Mouse (Mus musculus) megakaryocyte, embryonic 14.5 days (primary cell): ENCODE data around the gene Cald1.

ENCODE experiments used
- FLI1 ChIP-seq: IDR thresholded peaks from 2 replicates; pipeline ENCODE4 v1.6.1; 2012; ENCODE audit warnings: low read length, inconsistent platforms, mixed read lengths
- GATA1 ChIP-seq: IDR thresholded peaks from 3 replicates; pipeline ENCODE4 v1.6.1; 2012; ENCODE audit warnings: mixed read lengths, low read length, inconsistent platforms, borderline replicate concordance

DNA sequence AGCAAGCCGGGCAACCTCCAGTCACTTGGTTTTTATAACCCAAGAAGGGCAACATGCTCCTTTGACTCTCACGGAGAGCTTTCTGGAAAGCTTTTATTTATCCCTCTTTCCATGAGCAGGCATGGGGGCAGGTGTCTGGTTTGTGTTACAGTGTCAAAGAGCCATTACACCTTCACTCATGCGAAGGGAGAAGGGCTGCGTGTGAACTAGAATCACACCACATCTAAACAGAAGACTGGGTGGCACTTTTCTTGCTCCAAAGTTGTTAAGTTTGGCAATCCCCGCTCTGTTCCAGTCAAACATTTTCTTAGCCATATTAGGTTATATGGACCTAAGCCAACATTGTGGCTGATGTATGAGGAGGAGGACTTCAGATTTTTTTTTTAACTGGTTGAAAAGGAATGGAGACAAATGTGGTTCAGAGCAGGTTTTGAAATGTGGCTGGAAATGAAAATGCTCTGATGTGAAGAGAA is 43.8 kb downstream of the Cald1 start:
- no peak for TF ChIP-seq GATA1
- no peak for TF ChIP-seq FLI1
